Mouse (Mus musculus): ENCODE results near the gene E130311K13Rik. TPM values are rescaled to one million over a fixed set of nuclear protein-coding genes. Genes with fewer than 3 reads are reported as not detected.

The E130311K13Rik gene
- polyA plus RNA-seq, 1 experiment: 5.3 TPM

GRCm38 (mm10) chr3:63941204-63941850 lies 12.1 kb upstream of the E130311K13Rik start:
- TF ChIP-seq POLR2A (IDR thresholded peaks at IDR 0.05; ENCODE audit: borderline replicate concordance, low read depth, low read length): no peak
- no peak for TF ChIP-seq CTCF (IDR thresholded peaks at IDR 0.05; ENCODE audit: low read depth, low read length)
- Histone ChIP-seq H3K27ac (ENCODE audit: insufficient read depth, low read depth, low read length) (no peak overlapping the region), H3K4me1 (ENCODE audit: control insufficient read depth, insufficient read depth, low read length) (no peaks in the 10 kb centered on the region), H3K4me3 (ENCODE audit: insufficient read depth, low read length) (no peak overlapping the region)

- H3K4me3 ChIP-seq (ENCODE audit: insufficient read depth, low read length): no peak overlapping the region
- H3K4me1 ChIP-seq (ENCODE audit: control insufficient read depth, insufficient read depth, low read length): no peaks in the 10 kb centered on the region
- no peak overlapping the region for H3K27ac ChIP-seq (ENCODE audit: insufficient read depth, low read depth, low read length)
- TF ChIP-seq POLR2A (IDR thresholded peaks at IDR 0.05; ENCODE audit: borderline replicate concordance, low read depth, low read length) (no peak), CTCF (IDR thresholded peaks at IDR 0.05; ENCODE audit: low read depth, low read length) (no peak)
Observed at GRCm38 (mm10) chr3:63938928-63939327, 9.7 kb upstream of the E130311K13Rik start.

GRCm38 (mm10) chr3:63919634-63920033 lies 9.6 kb downstream of the E130311K13Rik start:
- no peaks in the 10 kb centered on the region for H3K4me1 ChIP-seq (ENCODE audit: control insufficient read depth, insufficient read depth, low read length)
- no peak overlapping the region for H3K4me3 ChIP-seq (ENCODE audit: insufficient read depth, low read length)
- TF ChIP-seq POLR2A (IDR thresholded peaks at IDR 0.05; ENCODE audit: borderline replicate concordance, low read depth, low read length) (no peak), CTCF (IDR thresholded peaks at IDR 0.05; ENCODE audit: low read depth, low read length) (peak; percentile 56)
- no peak overlapping the region for H3K27ac ChIP-seq (ENCODE audit: insufficient read depth, low read depth, low read length)

GRCm38 (mm10) chr3:63910301-63910700 lies 19.0 kb downstream of the E130311K13Rik start:
- no peak overlapping the region for H3K4me3 ChIP-seq (ENCODE audit: insufficient read depth, low read length)
- no peak overlapping the region for H3K27ac ChIP-seq (ENCODE audit: insufficient read depth, low read depth, low read length)
- TF ChIP-seq CTCF (IDR thresholded peaks at IDR 0.05; ENCODE audit: low read depth, low read length) (no peak), POLR2A (IDR thresholded peaks at IDR 0.05; ENCODE audit: borderline replicate concordance, low read depth, low read length) (no peak)
- H3K4me1 ChIP-seq (ENCODE audit: control insufficient read depth, insufficient read depth, low read length): peaks cover 2% of the 10 kb centered on the region; the same call in 1 of the 2 replicates

- TF ChIP-seq CTCF (IDR thresholded peaks at IDR 0.05; ENCODE audit: low read depth, low read length) (no peak), POLR2A (IDR thresholded peaks at IDR 0.05; ENCODE audit: borderline replicate concordance, low read depth, low read length) (no peak)
- H3K27ac ChIP-seq (ENCODE audit: insufficient read depth, low read depth, low read length): no peak overlapping the region
- H3K4me3 ChIP-seq (ENCODE audit: insufficient read depth, low read length): peak overlapping the region; percentile 37; the same call in 1 of the 2 replicates
- peaks cover 2% of the 10 kb centered on the region; the same call in 1 of the 2 replicates for H3K4me1 ChIP-seq (ENCODE audit: control insufficient read depth, insufficient read depth, low read length)
Observed at GRCm38 (mm10) chr3:63905241-63905640, 24.0 kb downstream of the E130311K13Rik start.

- Histone ChIP-seq H3K27ac (ENCODE audit: insufficient read depth, low read depth, low read length) (no peak overlapping the region), H3K4me3 (ENCODE audit: insufficient read depth, low read length) (no peak overlapping the region), H3K4me1 (ENCODE audit: control insufficient read depth, insufficient read depth, low read length) (peaks cover 2% of the 10 kb centered on the region; the same call in 1 of the 2 replicates)
- no peak for TF ChIP-seq POLR2A (IDR thresholded peaks at IDR 0.05; ENCODE audit: borderline replicate concordance, low read depth, low read length)
- no peak for TF ChIP-seq CTCF (IDR thresholded peaks at IDR 0.05; ENCODE audit: low read depth, low read length)
Observed at GRCm38 (mm10) chr3:63904157-63904556, 25.1 kb downstream of the E130311K13Rik start.

- Histone ChIP-seq H3K4me3 (ENCODE audit: insufficient read depth, low read length) (no peak overlapping the region), H3K27ac (ENCODE audit: insufficient read depth, low read depth, low read length) (no peak overlapping the region), H3K4me1 (ENCODE audit: control insufficient read depth, insufficient read depth, low read length) (no peaks in the 10 kb centered on the region)
- TF ChIP-seq CTCF (IDR thresholded peaks at IDR 0.05; ENCODE audit: low read depth, low read length) (no peak), POLR2A (IDR thresholded peaks at IDR 0.05; ENCODE audit: borderline replicate concordance, low read depth, low read length) (no peak)
Observed at GRCm38 (mm10) chr3:63900021-63900571, 29.2 kb downstream of the E130311K13Rik start.

GRCm38 (mm10) chr3:63899309-63899695 lies 30.0 kb downstream of the E130311K13Rik start, which contains the start of gene Plch1:
TSS of gene Plch1 (minus strand) at chr3:63899472.
- H3K4me1 ChIP-seq (ENCODE audit: control insufficient read depth, insufficient read depth, low read length): no peaks in the 10 kb centered on the region
- TF ChIP-seq CTCF (IDR thresholded peaks at IDR 0.05; ENCODE audit: low read depth, low read length): no peak
- no peak for TF ChIP-seq POLR2A (IDR thresholded peaks at IDR 0.05; ENCODE audit: borderline replicate concordance, low read depth, low read length)
- peak within 1 kb of the TSS; percentile 71 for H3K4me3 ChIP-seq (ENCODE audit: insufficient read depth, low read length)
- H3K27ac ChIP-seq (ENCODE audit: insufficient read depth, low read depth, low read length): no peak within 1 kb of the TSS

GRCm38 (mm10) chr3:63898581-63899308 lies 30.5 kb downstream of the E130311K13Rik start:
- H3K27ac ChIP-seq (ENCODE audit: insufficient read depth, low read depth, low read length): no peak overlapping the region
- H3K4me1 ChIP-seq (ENCODE audit: control insufficient read depth, insufficient read depth, low read length): no peaks in the 10 kb centered on the region
- TF ChIP-seq POLR2A (IDR thresholded peaks at IDR 0.05; ENCODE audit: borderline replicate concordance, low read depth, low read length) (no peak), CTCF (IDR thresholded peaks at IDR 0.05; ENCODE audit: low read depth, low read length) (no peak)
- peak overlapping the region; percentile 71 for H3K4me3 ChIP-seq (ENCODE audit: insufficient read depth, low read length)

- Histone ChIP-seq H3K27ac (ENCODE audit: insufficient read depth, low read depth, low read length) (no peak overlapping the region), H3K4me1 (ENCODE audit: control insufficient read depth, insufficient read depth, low read length) (no peaks in the 10 kb centered on the region), H3K4me3 (ENCODE audit: insufficient read depth, low read length) (no peak overlapping the region)
- TF ChIP-seq POLR2A (IDR thresholded peaks at IDR 0.05; ENCODE audit: borderline replicate concordance, low read depth, low read length) (no peak), CTCF (IDR thresholded peaks at IDR 0.05; ENCODE audit: low read depth, low read length) (no peak)
Observed at GRCm38 (mm10) chr3:63897177-63897576, 32.1 kb downstream of the E130311K13Rik start.

Data from bone marrow macrophage, adult 2 months (primary cell).